Mouse (Mus musculus) ES-Bruce4 (cell line): ENCODE data around the gene Stim1. TPM values are rescaled to one million over a fixed set of nuclear protein-coding genes. Genes with fewer than 3 reads are reported as not detected.

Source experiments
- H3K27ac ChIP-seq: 2 replicates; pipeline ENCODE4 v1.5.1; 2012; ENCODE audit warnings: low read length, inconsistent platforms; ENCODE audit not compliant: insufficient read depth
- H3K27me3 ChIP-seq: 2 replicates; pipeline ENCODE4 v1.6.1; 2012; ENCODE audit warnings: mild to moderate bottlenecking, low read length, inconsistent platforms; ENCODE audit not compliant: control insufficient read depth, poor library complexity, insufficient read depth, severe bottlenecking
- H3K36me3 ChIP-seq: 2 replicates; pipeline ENCODE4 v1.6.1; 2012; ENCODE audit warnings: inconsistent platforms, mild to moderate bottlenecking, low read length, moderate library complexity; ENCODE audit not compliant: control insufficient read depth, poor library complexity, insufficient read depth, severe bottlenecking
- H3K4me1 ChIP-seq: one replicate; pipeline ENCODE4 v1.8.1; 2011; ENCODE audit warnings: low read length; ENCODE audit not compliant: control insufficient read depth, insufficient read depth
- H3K4me3 ChIP-seq: 2 replicates; pipeline ENCODE4 v1.5.1; 2011; ENCODE audit warnings: low read depth, mild to moderate bottlenecking, low read length
- H3K9ac ChIP-seq: 2 replicates; pipeline ENCODE4 v1.6.1; 2012; ENCODE audit warnings: low read depth, mild to moderate bottlenecking, inconsistent platforms; ENCODE audit not compliant: poor library complexity, severe bottlenecking
- H3K9me3 ChIP-seq: replicated peaks from 2 replicates; pipeline ENCODE4 v1.6.1; 2012; ENCODE audit warnings: mild to moderate bottlenecking, low read length, inconsistent platforms; ENCODE audit not compliant: control insufficient read depth, poor library complexity, insufficient read depth, severe bottlenecking
- CTCF ChIP-seq: IDR thresholded peaks from one replicate; pipeline ENCODE4 v1.8.1; 2011; ENCODE audit warnings: low read depth, low read length
- EP300 ChIP-seq: IDR thresholded peaks from 2 replicates; pipeline ENCODE4 v1.6.1; 2011; ENCODE audit warnings: low read depth, low read length; ENCODE audit not compliant: insufficient read depth
- POLR2A ChIP-seq: IDR thresholded peaks from one replicate; pipeline ENCODE4 v1.8.1; 2011; ENCODE audit warnings: low read length; ENCODE audit not compliant: insufficient read depth
- polyA plus RNA-seq: library from polyadenylated mRNA; stranded (reverse); fragments of >200 nt; gene quantifications from 2 replicates; pipeline ENCODE4 v1.2.4, GENCODE M21; 2011; ENCODE audit warnings: low read depth; ENCODE audit not compliant: missing spikeins, insufficient read depth, insufficient read length

Gene Stim1
- polyA plus RNA-seq, 1 experiment, result 26.0 TPM

DNA sequence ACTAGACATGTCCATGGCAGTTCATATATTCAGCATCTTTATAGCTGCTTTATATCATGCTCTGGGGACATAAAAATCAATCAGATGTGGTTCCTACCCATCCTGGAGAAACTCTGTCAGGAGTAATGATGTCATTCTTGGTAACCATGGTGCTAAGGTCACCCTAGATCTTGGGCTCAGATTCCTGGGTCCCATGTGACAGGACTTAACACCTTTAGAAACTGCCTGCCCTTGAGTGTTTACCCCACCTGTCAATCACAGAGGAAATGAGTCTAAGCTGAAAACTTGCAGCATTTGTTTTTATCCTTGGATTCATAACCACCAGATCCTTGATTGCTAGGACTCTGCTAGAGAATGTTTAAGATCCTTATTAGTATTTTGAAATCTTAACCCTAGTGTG, 58.7 kb downstream of the Stim1 start:
- Histone ChIP-seq H3K4me3 (no peak overlapping the region), H3K36me3 (no peaks in the 10 kb centered on the region), H3K9ac (no peak overlapping the region), H3K27me3 (no peaks in the 10 kb centered on the region), H3K27ac (no peak overlapping the region), H3K4me1 (no peaks in the 10 kb centered on the region), H3K9me3 (no peaks in the 10 kb centered on the region)
- no peak for TF ChIP-seq POLR2A
- TF ChIP-seq EP300, result no peak

- no peaks in the 10 kb centered on the region for H3K36me3 ChIP-seq
- H3K27ac ChIP-seq, result no peak overlapping the region
- TF ChIP-seq POLR2A (no peak), CTCF (no peak), EP300 (no peak)
- H3K4me1 ChIP-seq, result no peaks in the 10 kb centered on the region
- no peak overlapping the region for H3K4me3 ChIP-seq
- no peak overlapping the region for H3K9ac ChIP-seq
- no peaks in the 10 kb centered on the region for H3K9me3 ChIP-seq
- no peaks in the 10 kb centered on the region for H3K27me3 ChIP-seq
These were observed 62.7 kb downstream of the Stim1 start for GRCm38 (mm10) chr7:102330270-102330669.

DNA sequence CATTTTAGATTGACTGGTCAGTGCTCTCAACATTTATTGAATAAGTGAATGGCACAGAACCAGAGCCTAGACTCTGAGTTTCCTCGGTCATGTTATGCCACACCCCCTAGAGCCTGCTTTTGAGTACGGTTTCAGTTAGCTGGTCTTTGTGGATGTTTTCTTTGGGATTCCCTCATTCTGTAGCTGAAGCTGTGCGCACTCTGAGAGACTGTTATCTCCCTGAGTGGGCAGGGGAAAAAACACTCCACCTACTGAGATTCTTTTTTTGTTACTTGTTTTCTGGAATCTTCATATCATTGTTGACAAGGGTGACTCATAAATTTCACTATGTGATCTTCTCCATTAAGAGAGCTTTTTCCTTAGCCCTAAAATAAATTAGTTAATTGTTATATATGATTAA, 63.9 kb downstream of the Stim1 start:
- Histone ChIP-seq H3K27ac (no peak overlapping the region), H3K9ac (no peak overlapping the region), H3K36me3 (no peaks in the 10 kb centered on the region), H3K4me3 (no peak overlapping the region), H3K4me1 (no peaks in the 10 kb centered on the region), H3K9me3 (no peaks in the 10 kb centered on the region), H3K27me3 (no peaks in the 10 kb centered on the region)
- no peak for TF ChIP-seq POLR2A
- no peak for TF ChIP-seq CTCF
- no peak for TF ChIP-seq EP300

GRCm38 (mm10) chr7:102333741-102334140, 66.1 kb downstream of the Stim1 start:
- no peak overlapping the region for H3K27ac ChIP-seq
- no peak overlapping the region for H3K4me3 ChIP-seq
- no peak for TF ChIP-seq EP300
- no peak for TF ChIP-seq POLR2A
- TF ChIP-seq CTCF, result no peak
- H3K9me3 ChIP-seq, result no peaks in the 10 kb centered on the region
- H3K27me3 ChIP-seq, result no peaks in the 10 kb centered on the region
- H3K9ac ChIP-seq, result no peak overlapping the region
- no peaks in the 10 kb centered on the region for H3K4me1 ChIP-seq
- H3K36me3 ChIP-seq, result no peaks in the 10 kb centered on the region

DNA sequence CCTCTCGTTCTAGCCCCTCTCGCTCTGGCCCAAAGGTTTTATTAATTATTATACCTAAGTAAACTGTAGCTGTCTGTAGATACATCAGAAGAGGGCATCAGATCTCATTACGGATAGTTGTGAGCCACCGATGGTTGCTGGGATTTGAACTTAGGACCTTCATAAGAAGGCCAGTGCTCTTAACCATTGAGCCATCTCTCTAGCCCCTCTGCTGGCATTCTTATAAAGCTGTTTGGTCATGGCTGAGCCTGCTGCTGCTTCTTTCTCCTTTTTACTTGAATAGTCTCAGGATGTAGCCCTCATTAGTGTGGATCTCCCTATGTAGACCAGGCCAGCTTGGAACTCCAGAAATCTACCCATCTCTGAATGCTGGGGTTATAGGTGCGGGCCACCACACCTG, 69.7 kb downstream of the Stim1 start:
- Histone ChIP-seq H3K27ac (no peak overlapping the region), H3K4me1 (no peaks in the 10 kb centered on the region), H3K9ac (no peak overlapping the region), H3K9me3 (no peaks in the 10 kb centered on the region), H3K4me3 (no peak overlapping the region), H3K27me3 (no peaks in the 10 kb centered on the region), H3K36me3 (no peaks in the 10 kb centered on the region)
- no peak for TF ChIP-seq CTCF
- no peak for TF ChIP-seq EP300
- no peak for TF ChIP-seq POLR2A

GRCm38 (mm10) chr7:102337898-102338297, 70.3 kb downstream of the Stim1 start:
- no peaks in the 10 kb centered on the region for H3K4me1 ChIP-seq
- TF ChIP-seq CTCF (no peak), EP300 (no peak), POLR2A (no peak)

GRCm38 (mm10) chr7:102338956-102339355, 71.3 kb downstream of the Stim1 start:
- TF ChIP-seq CTCF (no peak), POLR2A (no peak), EP300 (no peak)
- Histone ChIP-seq H3K36me3 (no peaks in the 10 kb centered on the region), H3K9me3 (no peaks in the 10 kb centered on the region), H3K9ac (no peak overlapping the region), H3K27ac (no peak overlapping the region), H3K4me3 (no peak overlapping the region), H3K4me1 (no peaks in the 10 kb centered on the region), H3K27me3 (no peaks in the 10 kb centered on the region)

More at GRCm38 (mm10) chr7:102337898-102338297, 70.3 kb downstream of the Stim1 start:
- Histone ChIP-seq H3K27ac (no peak overlapping the region), H3K9me3 (no peaks in the 10 kb centered on the region), H3K36me3 (no peaks in the 10 kb centered on the region), H3K27me3 (no peaks in the 10 kb centered on the region), H3K4me3 (no peak overlapping the region), H3K9ac (no peak overlapping the region)
